Mouse (Mus musculus) heart, embryonic 14.5 days (tissue): Measurements from ENCODE around the gene Hist1h2ai. TPM values are rescaled to one million over a fixed set of nuclear protein-coding genes. Genes with fewer than 3 reads are reported as not detected.
"Not testable (repeated sequence)": the region's sequence is repeated elsewhere in the genome, so short reads cannot be mapped to it uniquely, and the experiment has no call there.

Experiments
- ATAC-seq: fragments of 200-750 bp; cut with Nextera tagmentation; 2 replicates; pipeline ENCODE4 v1.8.0; 2017; ENCODE audit warnings: low read depth, moderate TSS enrichment; ENCODE audit not compliant: insufficient number of reproducible peaks, insufficient read depth, low FRiP score
- H3K27ac ChIP-seq, 2 experiments: fragments of 200-500 bp in 1 of 2; fragments of 300-500 bp in 1 of 2; sonication (generic) in 1 of 2; replicated peaks in 1 of 2; 2 replicates each; pipeline ENCODE4 v1.5.1; 2012 to 2014; ENCODE audit warnings: low read depth in 2 of 2, low read length in 2 of 2, control low read depth in 1 of 2, mild to moderate bottlenecking in 1 of 2, mixed read lengths in 1 of 2; ENCODE audit not compliant: control insufficient read depth in 1 of 2, insufficient read depth in 1 of 2
- H3K27me3 ChIP-seq: fragments of 300-500 bp; sonication (generic); 2 replicates; pipeline ENCODE4 v1.6.1; 2014; ENCODE audit warnings: mild to moderate bottlenecking, low read length, control low read depth; ENCODE audit not compliant: control insufficient read depth, insufficient read depth
- H3K36me3 ChIP-seq: fragments of 300-500 bp; sonication (generic); 2 replicates; pipeline ENCODE4 v1.6.1; 2014; ENCODE audit warnings: mild to moderate bottlenecking, control low read depth, low read length, mixed read lengths; ENCODE audit not compliant: control insufficient read depth, insufficient read depth
- H3K4me1 ChIP-seq, 2 experiments: fragments of 200-500 bp in 1 of 2; fragments of 300-500 bp in 1 of 2; sonication (generic) in 1 of 2; 2 replicates each; pipeline ENCODE4 v1.6.1; 2012 to 2014; ENCODE audit warnings: low read length in 2 of 2, control low read depth in 1 of 2, mixed read lengths in 1 of 2; ENCODE audit not compliant: control insufficient read depth in 2 of 2, insufficient read depth in 2 of 2
- H3K4me2 ChIP-seq: fragments of 300-500 bp; sonication (generic); 2 replicates; pipeline ENCODE4 v1.6.1; 2014; ENCODE audit warnings: mild to moderate bottlenecking, low read length
- H3K4me3 ChIP-seq, 2 experiments: fragments of 200-500 bp in 1 of 2; fragments of 300-500 bp in 1 of 2; sonication (generic) in 1 of 2; 2 replicates each; pipeline ENCODE4 v1.5.1; 2012 to 2014; ENCODE audit warnings: low read length in 2 of 2, mild to moderate bottlenecking in 2 of 2, control low read depth in 1 of 2, low read depth in 1 of 2, moderate library complexity in 1 of 2; ENCODE audit not compliant: control insufficient read depth in 1 of 2, insufficient read depth in 1 of 2
- H3K9ac ChIP-seq: fragments of 300-500 bp; sonication (generic); 2 replicates; pipeline ENCODE4 v1.6.1; 2014; ENCODE audit warnings: mild to moderate bottlenecking, low read length
- H3K9me3 ChIP-seq: fragments of 300-500 bp; sonication (generic); 2 replicates; pipeline ENCODE4 v1.6.1; 2016; ENCODE audit warnings: low read length, control low read depth; ENCODE audit not compliant: control insufficient read depth
- WGBS: fragments of 180-500 bp; shearing (Covaris S2); extraction: QIAGEN DNeasy Blood & Tissue Kit; methylation state at CpG from one replicate; pipeline ENCODE4 v1.1.7; 2014; 5-methylcytosine and 5-hydroxymethylcytosine counted together
- polyA plus RNA-seq: library from polyadenylated mRNA; unstranded; fragments of >200 nt; fragmentation: Nextera tagmentation; extraction: Ambion mirVana; gene quantifications from 2 replicates; pipeline ENCODE4 v1.2.1, GENCODE M21; 2014

Hist1h2ai gene
- polyA plus RNA-seq, 1 experiment from 2014 or later = 12.2 TPM

DNA sequence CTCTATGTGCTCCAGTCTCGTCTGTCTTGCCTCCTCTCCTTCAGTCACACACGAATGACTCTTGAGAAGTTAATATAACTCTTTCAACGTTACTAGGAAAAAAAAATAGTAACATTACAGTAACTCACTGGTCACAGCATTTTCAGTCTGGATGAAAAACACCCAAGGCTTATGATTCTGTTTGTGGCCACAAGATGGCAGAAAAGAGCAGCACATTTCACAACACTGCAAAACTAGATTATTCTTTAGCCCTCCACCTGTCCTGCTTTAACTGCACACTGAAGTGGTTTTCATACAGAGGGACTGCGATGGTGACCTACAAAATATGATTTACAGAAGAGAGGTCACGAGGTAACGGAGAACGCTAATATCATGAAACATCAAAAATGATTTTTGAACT is 1.5 kb upstream of the Hist1h2ai start:
- Histone ChIP-seq H3K4me3 (peak overlapping the region in 1 of 2 experiments; percentile 37; a peak in 1 of 4 replicates), H3K9me3 (no peaks in the 10 kb centered on the region), H3K4me1 (peaks cover 3 to 17% of the 10 kb centered on the region in 2 experiments; a peak in 3 of 4 replicates), H3K4me2 (peak overlapping the region; percentile 74), H3K27ac (peak overlapping the region; percentile 32 to 92; a peak in 2 of 4 replicates), H3K9ac (peak overlapping the region; percentile 75; the same call in 1 of the 2 replicates), H3K27me3 (no peaks in the 10 kb centered on the region), H3K36me3 (no peaks in the 10 kb centered on the region)
- 1% methylated on average over 7 of the region's 7 CpGs for WGBS
- no peak for ATAC-seq

DNA sequence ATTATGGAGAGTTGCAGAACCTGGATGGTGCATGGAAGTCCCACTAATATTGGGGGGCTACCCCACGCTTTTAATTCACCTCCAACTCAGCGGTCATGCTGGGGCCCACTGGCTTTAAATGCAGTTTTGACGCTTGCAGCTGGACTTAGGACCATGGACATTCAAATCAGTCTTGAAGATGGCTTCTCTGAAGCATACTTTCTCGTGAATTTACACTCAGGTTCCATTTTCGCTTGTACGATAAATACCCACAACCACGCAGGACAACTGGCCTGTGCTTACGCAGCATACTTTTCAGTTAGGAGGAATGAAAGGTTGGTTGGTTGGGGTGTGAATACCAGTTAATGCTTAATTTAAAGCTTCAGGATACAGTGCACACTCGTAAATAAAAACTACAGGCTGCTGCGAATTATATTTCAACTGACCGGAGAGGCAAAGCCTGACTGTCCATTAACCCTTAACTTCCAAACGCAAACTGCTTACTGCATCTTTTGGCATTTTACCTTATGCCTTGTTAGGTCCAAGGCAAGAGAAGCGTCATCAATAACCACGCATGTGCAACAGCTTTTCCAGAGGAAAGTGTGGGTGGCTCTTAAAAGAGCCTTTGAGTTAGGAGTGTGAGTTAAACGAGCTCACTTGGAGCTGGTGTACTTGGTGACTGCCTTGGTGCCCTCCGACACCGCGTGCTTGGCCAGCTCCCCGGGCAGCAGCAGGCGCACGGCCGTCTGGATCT is 925 bp upstream of the Hist1h2ai start:
- Histone ChIP-seq H3K36me3 (no peaks in the 10 kb centered on the region), H3K4me1 (peaks cover 3 to 17% of the 10 kb centered on the region in 2 experiments; a peak in 3 of 4 replicates), H3K9ac (peak overlapping the region; percentile 75), H3K27ac (peak overlapping the region; percentile 83 to 92), H3K27me3 (no peaks in the 10 kb centered on the region), H3K4me3 (peak overlapping the region; percentile 37 to 38), H3K9me3 (no peaks in the 10 kb centered on the region), H3K4me2 (peak overlapping the region; percentile 74)
- 1% methylated on average over 21 of the region's 22 CpGs for WGBS
- no peak for ATAC-seq

DNA sequence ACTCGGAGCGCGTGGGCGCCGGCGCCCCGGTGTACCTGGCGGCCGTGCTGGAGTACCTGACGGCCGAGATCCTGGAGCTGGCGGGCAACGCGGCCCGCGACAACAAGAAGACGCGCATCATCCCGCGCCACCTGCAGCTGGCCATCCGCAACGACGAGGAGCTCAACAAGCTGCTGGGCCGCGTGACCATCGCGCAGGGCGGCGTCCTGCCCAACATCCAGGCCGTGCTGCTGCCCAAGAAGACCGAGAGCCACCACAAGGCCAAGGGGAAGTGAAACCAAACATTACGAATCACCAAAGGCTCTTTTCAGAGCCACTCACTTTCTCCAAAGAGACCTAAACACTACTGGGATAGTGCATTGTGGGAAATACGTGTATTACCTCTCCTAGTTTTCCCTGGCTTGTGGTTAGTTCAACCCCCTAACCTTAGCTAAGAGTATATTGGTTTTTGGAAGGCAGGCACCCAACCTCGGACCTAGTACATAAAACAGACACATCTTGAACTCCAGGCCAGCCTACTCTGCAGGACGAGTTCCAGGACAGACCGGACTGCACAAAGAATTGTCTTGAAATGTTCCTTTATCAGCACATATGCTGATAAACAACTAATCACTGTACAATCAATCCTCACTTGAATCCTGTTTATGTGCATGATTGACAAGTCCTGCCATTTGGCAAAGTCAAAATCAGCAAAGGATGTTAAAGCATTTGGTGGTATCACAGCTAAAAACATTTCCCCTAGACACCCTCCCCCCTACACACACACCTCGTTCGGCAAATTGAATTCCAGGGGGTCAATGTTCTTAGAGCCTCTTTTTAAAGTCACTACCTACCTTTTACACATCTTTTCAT is 544 bp downstream of the Hist1h2ai start:
- Histone ChIP-seq H3K9ac (peak overlapping the region; percentile 74), H3K27ac (peak overlapping the region; percentile 81 to 92), H3K4me1 (peaks cover 5 to 23% of the 10 kb centered on the region in 2 experiments), H3K4me3 (peak overlapping the region; percentile 37 to 43), H3K4me2 (peak overlapping the region; percentile 74)
- H3K9me3 ChIP-seq, ATAC-seq, H3K36me3 ChIP-seq, H3K27me3 ChIP-seq: not testable (repeated sequence)
- under 1% methylated on average over 9 of the region's 38 CpGs for WGBS

DNA sequence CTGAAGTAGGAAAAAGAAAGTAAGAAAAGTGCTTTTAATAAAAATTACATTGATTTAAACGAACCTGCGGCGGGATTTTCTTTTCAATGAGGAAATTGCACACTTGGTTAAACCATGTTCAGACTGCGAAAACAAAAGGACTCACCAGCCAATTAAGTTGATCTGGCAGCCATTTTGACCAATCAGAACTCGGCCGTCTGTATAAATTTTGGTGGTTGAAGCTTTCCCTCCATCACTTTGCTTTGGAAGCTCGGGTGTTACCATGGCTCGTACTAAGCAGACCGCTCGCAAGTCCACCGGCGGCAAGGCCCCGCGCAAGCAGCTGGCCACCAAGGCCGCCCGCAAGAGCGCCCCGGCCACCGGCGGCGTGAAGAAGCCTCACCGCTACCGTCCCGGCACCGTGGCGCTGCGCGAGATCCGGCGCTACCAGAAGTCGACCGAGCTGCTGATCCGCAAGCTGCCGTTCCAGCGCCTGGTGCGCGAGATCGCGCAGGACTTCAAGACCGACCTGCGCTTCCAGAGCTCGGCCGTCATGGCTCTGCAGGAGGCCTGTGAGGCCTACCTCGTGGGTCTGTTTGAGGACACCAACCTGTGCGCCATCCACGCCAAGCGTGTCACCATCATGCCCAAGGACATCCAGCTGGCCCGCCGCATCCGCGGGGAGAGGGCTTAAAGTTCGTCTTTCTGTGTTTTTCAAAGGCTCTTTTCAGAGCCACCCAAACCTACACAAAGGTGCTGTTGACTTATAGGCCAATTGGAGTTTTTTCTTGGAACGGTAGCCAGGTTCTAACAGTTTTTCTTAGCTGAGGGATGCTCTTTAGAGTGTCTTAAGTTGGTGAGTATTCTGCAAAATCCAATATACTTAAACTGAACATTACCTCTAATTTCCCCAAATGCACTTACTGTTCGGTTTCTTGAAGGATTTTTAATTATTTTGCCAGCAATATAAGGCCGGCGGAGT is 1.5 kb downstream of the Hist1h2ai start, which contains the start of gene Hist1h3h:
Gene Hist1h3h (plus strand): TSS at position 263 of the 961 bp plus-strand sequence.
- H3K27me3 ChIP-seq, H3K36me3 ChIP-seq, H3K9me3 ChIP-seq: not testable (repeated sequence)
- peak; percentile 35; the same call in 1 of the 2 replicates for ATAC-seq
- Histone ChIP-seq H3K4me1 (peaks cover 5 to 23% of the 10 kb centered on the region in 2 experiments), H3K4me2 (peak within 1 kb of the TSS; percentile 74), H3K4me3 (peak within 1 kb of the TSS; percentile 37 to 44), H3K9ac (peak within 1 kb of the TSS; percentile 74), H3K27ac (peak within 1 kb of the TSS; percentile 79 to 92)
- 3% methylated on average over 22 of the region's 56 CpGs for WGBS

DNA sequence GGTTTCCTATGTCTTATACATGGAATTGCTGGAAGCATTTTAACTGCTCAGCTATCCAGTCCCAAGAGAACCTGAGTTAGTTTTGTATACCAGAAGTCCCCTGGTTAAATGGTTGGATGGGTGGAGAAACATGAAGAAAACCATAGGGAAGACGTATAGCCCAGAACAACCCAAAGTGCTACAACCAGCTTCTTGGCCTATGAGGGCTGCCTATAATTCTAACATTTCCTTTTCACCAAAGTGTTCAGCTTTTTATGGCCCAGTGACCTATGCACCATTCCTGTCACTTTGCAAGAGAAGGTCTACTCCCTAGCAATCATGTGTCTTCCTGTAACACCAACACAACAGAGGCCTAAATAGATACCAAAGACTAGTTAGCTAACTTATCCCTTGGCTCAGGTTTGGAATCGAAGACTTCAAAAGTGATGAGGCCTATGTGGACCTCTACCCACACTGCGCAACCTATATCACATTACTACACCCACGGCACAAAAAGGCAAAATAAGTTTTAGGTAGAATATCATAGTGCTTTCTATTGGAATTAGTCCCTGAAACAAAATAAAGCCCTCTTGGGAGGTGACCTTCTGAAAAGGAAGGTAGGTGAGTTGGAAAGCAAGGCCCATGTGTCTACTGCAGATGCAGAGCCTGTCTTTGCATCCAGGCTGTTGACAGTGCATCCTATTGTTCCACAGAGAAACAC is 2.3 kb downstream of the Hist1h2ai start:
- Histone ChIP-seq H3K4me3 (peak overlapping the region in 1 of 2 experiments; percentile 37; a peak in 2 of 4 replicates), H3K9me3 (no peaks in the 10 kb centered on the region), H3K27me3 (no peaks in the 10 kb centered on the region), H3K27ac (peak overlapping the region in 1 of 2 experiments; percentile 43; a peak in 2 of 4 replicates), H3K4me2 (peak overlapping the region; percentile 74), H3K4me1 (peaks cover 5 to 23% of the 10 kb centered on the region in 2 experiments), H3K36me3 (no peaks in the 10 kb centered on the region), H3K9ac (peak overlapping the region; percentile 68)
- WGBS = 70% methylated on average over 4 of the region's 4 CpGs
- no peak for ATAC-seq

DNA sequence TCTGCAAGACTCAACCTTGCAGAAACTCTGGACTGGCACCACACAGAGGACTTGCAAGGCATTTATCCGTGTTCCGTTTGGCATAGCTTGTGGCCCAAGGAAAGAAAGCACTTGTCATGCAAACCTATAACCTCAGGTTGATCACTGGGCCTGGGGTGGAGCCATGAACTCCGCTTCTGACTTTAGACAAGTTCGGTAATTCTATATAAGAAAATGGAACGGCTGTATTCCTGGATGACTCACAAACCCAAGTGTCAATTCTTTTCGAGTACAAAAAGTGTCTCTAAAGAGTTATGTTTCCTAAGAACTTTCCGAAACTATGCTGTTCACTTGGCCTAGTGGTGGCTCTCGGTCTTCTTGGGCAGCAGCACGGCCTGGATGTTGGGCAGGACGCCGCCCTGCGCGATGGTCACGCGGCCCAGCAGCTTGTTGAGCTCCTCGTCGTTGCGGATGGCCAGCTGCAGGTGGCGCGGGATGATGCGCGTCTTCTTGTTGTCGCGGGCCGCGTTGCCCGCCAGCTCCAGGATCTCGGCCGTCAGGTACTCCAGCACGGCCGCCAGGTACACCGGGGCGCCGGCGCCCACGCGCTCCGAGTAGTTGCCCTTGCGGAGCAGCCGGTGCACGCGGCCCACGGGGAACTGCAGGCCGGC is 5.0 kb downstream of the Hist1h2ai start:
- Histone ChIP-seq H3K4me3 (peak overlapping the region; percentile 41 to 49), H3K4me2 (peak overlapping the region; percentile 66), H3K4me1 (peaks cover 2 to 16% of the 10 kb centered on the region in 2 experiments), H3K27ac (peak overlapping the region; percentile 80 to 90), H3K9ac (peak overlapping the region; percentile 69)
- WGBS = 5% methylated on average over 15 of the region's 44 CpGs
- not testable (repeated sequence) for H3K36me3 ChIP-seq, H3K27me3 ChIP-seq, H3K9me3 ChIP-seq, ATAC-seq
